1 mouse cellular context compared by ENCODE assay signal in the genomic region with DNA sequence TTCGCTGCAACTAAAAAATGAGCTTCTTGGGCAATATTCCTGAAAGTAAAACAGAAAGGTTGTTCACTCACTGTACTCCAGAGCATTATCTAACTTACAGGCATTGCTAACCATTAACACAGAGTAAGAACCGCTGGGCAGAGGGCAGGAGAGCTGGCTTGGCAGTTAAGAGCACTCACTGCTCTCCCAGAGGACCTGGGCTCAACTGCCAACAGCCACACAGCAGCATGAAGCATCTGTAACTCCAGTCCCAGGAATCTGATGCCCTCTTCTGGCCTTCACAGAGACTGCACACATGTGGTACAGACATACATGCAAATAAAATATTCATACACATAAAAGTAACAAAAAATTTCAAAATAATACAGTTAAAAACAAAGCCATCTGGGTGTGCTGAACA.
TF ChIP-seq lines count a peak whose summit lies in the region.

No protein-coding gene starts in this region.

TF ChIP-seq in ES-E14, 5 proteins besides CTCF, POLR2A, EP300 and RAD21:
- TF ChIP-seq CHD2 (IDR thresholded peaks at IDR 0.05; ENCODE audit: low read depth, low read length) (no peak), MAFK (IDR thresholded peaks at IDR 0.05; ENCODE audit: insufficient read depth, low read depth, low read length) (no peak), HCFC1 (IDR thresholded peaks at IDR 0.05; ENCODE audit: borderline replicate concordance, insufficient read depth, low read length) (no peak), ZC3H11A (IDR thresholded peaks at IDR 0.05; ENCODE audit: borderline replicate concordance, low read depth, low read length) (no peak), ZNF384 (IDR thresholded peaks at IDR 0.05; ENCODE audit: low read depth, low read length) (no peak)
